Mouse (Mus musculus): ENCODE data around the gene Wnt6.

Gene Wnt6

GRCm38 (mm10) chr1:74774062-74774461 is 2.4 kb downstream of the Wnt6 start:
- no peak for DNase-seq (ENCODE audit: low spot score in 2 of 2)

GRCm38 (mm10) chr1:74775816-74776215 is 4.1 kb downstream of the Wnt6 start:
- no peak for DNase-seq (ENCODE audit: low spot score in 2 of 2)

- DNase-seq (ENCODE audit: low spot score in 2 of 2), result no peak
Measured at GRCm38 (mm10) chr1:74778934-74779486, 7.3 kb downstream of the Wnt6 start.

GRCm38 (mm10) chr1:74782045-74782444 is 10.4 kb downstream of the Wnt6 start:
- no peak for DNase-seq (ENCODE audit: low spot score in 2 of 2)

- DNase-seq (ENCODE audit: low spot score in 2 of 2), result no peak
Measured at GRCm38 (mm10) chr1:74783554-74783953, 11.9 kb downstream of the Wnt6 start.

- DNase-seq (ENCODE audit: low spot score in 2 of 2), result peak in 1 of 2 experiments; percentile 67
Measured at GRCm38 (mm10) chr1:74784041-74784759, 12.5 kb downstream of the Wnt6 start.

- DNase-seq (ENCODE audit: low spot score in 2 of 2), result peak; percentile 72 to 74
Measured at GRCm38 (mm10) chr1:74787846-74788245, 16.2 kb downstream of the Wnt6 start.

- no peak for DNase-seq (ENCODE audit: low spot score in 2 of 2)
Measured at GRCm38 (mm10) chr1:74788603-74789176, 17.0 kb downstream of the Wnt6 start.

GRCm38 (mm10) chr1:74790095-74790494 is 18.4 kb downstream of the Wnt6 start:
- no peak for DNase-seq (ENCODE audit: low spot score in 2 of 2)

GRCm38 (mm10) chr1:74791249-74791648 is 19.6 kb downstream of the Wnt6 start, which contains the start of gene Wnt10a:
Wnt10a (plus strand) TSS chr1:74791516.
- no peak for DNase-seq (ENCODE audit: low spot score in 2 of 2)

GRCm38 (mm10) chr1:74792831-74793660 is 21.4 kb downstream of the Wnt6 start:
- no peak for DNase-seq (ENCODE audit: low spot score in 2 of 2)

GRCm38 (mm10) chr1:74794487-74795144 is 22.9 kb downstream of the Wnt6 start:
- no peak for DNase-seq (ENCODE audit: low spot score in 2 of 2)

- DNase-seq (ENCODE audit: low spot score in 2 of 2), result no peak
Measured at GRCm38 (mm10) chr1:74795145-74795529, 23.4 kb downstream of the Wnt6 start.

GRCm38 (mm10) chr1:74797459-74797858 is 25.8 kb downstream of the Wnt6 start:
- DNase-seq (ENCODE audit: low spot score in 2 of 2), result no peak

GRCm38 (mm10) chr1:74800424-74800888 is 28.8 kb downstream of the Wnt6 start:
- no peak for DNase-seq (ENCODE audit: low spot score in 2 of 2)

- DNase-seq (ENCODE audit: low spot score in 2 of 2), result no peak
Measured at GRCm38 (mm10) chr1:74801631-74802140, 30.0 kb downstream of the Wnt6 start.

GRCm38 (mm10) chr1:74802795-74803656 is 31.3 kb downstream of the Wnt6 start:
- peak; percentile 62 to 76 for DNase-seq (ENCODE audit: low spot score in 2 of 2)

- no peak for DNase-seq (ENCODE audit: low spot score in 2 of 2)
Measured at GRCm38 (mm10) chr1:74804211-74804870, 32.6 kb downstream of the Wnt6 start.

GRCm38 (mm10) chr1:74805340-74805835 is 33.7 kb downstream of the Wnt6 start:
- DNase-seq (ENCODE audit: low spot score in 2 of 2), result no peak

- DNase-seq (ENCODE audit: low spot score in 2 of 2), result no peak
Measured at GRCm38 (mm10) chr1:74805843-74806242, 34.2 kb downstream of the Wnt6 start.

Measured in urinary bladder, postnatal 36 days (tissue).